Mouse (Mus musculus) neural tube, embryonic 12.5 days (tissue): ENCODE results near the gene 4930519G04Rik. TPM values are rescaled to one million over a fixed set of nuclear protein-coding genes. Genes with fewer than 3 reads are reported as not detected.
"Not testable (repeated sequence)": the region's sequence is repeated elsewhere in the genome, so short reads cannot be mapped to it uniquely, and the experiment has no call there.

Source experiments
- ATAC-seq: fragments of 200-750 bp; cut with Nextera tagmentation; 2 replicates; pipeline ENCODE4 v1.8.0; 2017; ENCODE audit warnings: low read depth, mild to moderate bottlenecking, moderate TSS enrichment, moderate library complexity; ENCODE audit not compliant: low FRiP score
- H3K27ac ChIP-seq: fragments of 300-500 bp; sonication (generic); 2 replicates; pipeline ENCODE4 v1.5.1; 2016
- H3K27me3 ChIP-seq: fragments of 300-500 bp; sonication (generic); replicated peaks from 2 replicates; pipeline ENCODE4 v1.6.1; 2016; ENCODE audit warnings: mild to moderate bottlenecking
- H3K36me3 ChIP-seq: fragments of 300-500 bp; sonication (generic); 2 replicates; pipeline ENCODE4 v1.6.1; 2016; ENCODE audit warnings: mild to moderate bottlenecking
- H3K4me1 ChIP-seq: fragments of 300-500 bp; sonication (generic); 2 replicates; pipeline ENCODE4 v1.6.1; 2016
- H3K4me2 ChIP-seq: fragments of 300-500 bp; sonication (generic); replicated peaks from 2 replicates; pipeline ENCODE4 v1.6.1; 2016; ENCODE audit warnings: mild to moderate bottlenecking
- H3K4me3 ChIP-seq: fragments of 300-500 bp; sonication (generic); 2 replicates; pipeline ENCODE4 v1.5.1; 2016
- H3K9ac ChIP-seq: fragments of 300-500 bp; sonication (generic); 2 replicates; pipeline ENCODE4 v1.6.1; 2016; ENCODE audit warnings: mild to moderate bottlenecking
- H3K9me3 ChIP-seq: fragments of 300-500 bp; sonication (generic); 2 replicates; pipeline ENCODE4 v1.6.1; 2016; ENCODE audit warnings: mild to moderate bottlenecking
- WGBS: fragments of 180-500 bp; shearing (Covaris S2); methylation state at CpG from one replicate; pipeline ENCODE4 v1.1.7; 2016; 5-methylcytosine and 5-hydroxymethylcytosine counted together
- polyA plus RNA-seq: library from polyadenylated mRNA; unstranded; fragments of >200 nt; fragmentation: Nextera tagmentation; extraction: Ambion mirVana; gene quantifications from 2 replicates; pipeline ENCODE4 v1.2.1, GENCODE M21; 2016

Gene 4930519G04Rik
- polyA plus RNA-seq, 1 experiment from 2014 or later, result not detected

DNA sequence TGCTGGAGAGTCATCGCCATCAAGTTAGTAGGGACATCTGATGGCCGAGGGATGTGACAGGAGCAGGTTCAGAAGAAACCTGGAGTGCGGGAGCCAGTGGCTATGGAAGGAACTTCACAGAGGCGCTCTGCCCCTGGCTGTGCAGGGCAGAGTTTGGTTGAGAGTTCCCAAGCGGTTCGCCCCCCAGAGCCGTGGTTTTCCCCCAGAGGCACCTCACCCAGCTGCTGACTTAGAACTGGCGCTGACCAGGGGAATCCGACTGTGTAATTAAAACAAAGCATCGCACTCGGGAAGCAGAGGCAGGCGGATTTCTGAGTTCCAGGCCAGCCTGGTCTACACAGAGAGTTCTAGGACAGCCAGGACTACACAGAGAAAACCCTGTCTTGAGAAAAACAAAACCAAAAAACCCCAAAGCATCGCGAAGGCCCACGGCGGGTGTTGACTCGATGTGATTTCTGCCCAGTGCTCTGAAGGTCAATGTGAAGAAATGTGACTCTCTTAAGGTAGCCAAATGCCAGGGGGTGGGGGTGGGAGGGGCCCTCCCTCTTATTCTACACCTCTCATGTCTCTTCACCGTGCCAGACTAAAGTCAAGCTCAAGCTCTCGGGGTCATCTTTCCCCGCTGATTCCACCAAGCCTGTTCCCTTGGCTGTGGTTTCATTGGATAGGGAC is 1.8 kb upstream of the 4930519G04Rik start:
- ATAC-seq, result no peak
- no peaks in the 10 kb centered on the region for H3K36me3 ChIP-seq
- no peaks in the 10 kb centered on the region for H3K9me3 ChIP-seq
- H3K9ac ChIP-seq, result no peak overlapping the region
- no peak overlapping the region for H3K27ac ChIP-seq
- H3K4me1 ChIP-seq, result no peaks in the 10 kb centered on the region
- H3K4me3 ChIP-seq, result no peak overlapping the region
- H3K27me3 ChIP-seq, result no peaks in the 10 kb centered on the region
- 91% methylated on average over 20 of the region's 20 CpGs for WGBS
- H3K4me2 ChIP-seq, result no peak overlapping the region

- Histone ChIP-seq H3K4me3 (peak within 1 kb of the TSS; percentile 24; the same call in 1 of the 2 replicates), H3K4me2 (peak within 1 kb of the TSS; percentile 66), H3K27ac (no peak within 1 kb of the TSS), H3K27me3 (no peaks in the 10 kb centered on the region), H3K9ac (no peak within 1 kb of the TSS), H3K9me3 (no peaks in the 10 kb centered on the region), H3K36me3 (no peaks in the 10 kb centered on the region), H3K4me1 (no peaks in the 10 kb centered on the region)
- ATAC-seq, result no peak
- WGBS, result 87% methylated on average over 12 of the region's 12 CpGs
Measured at GRCm38 (mm10) chr5:114858582-114858981, 5.1 kb downstream of the 4930519G04Rik start, which contains the start of gene Gm9936. Gm9936 (minus strand) TSS chr5:114858682.

DNA sequence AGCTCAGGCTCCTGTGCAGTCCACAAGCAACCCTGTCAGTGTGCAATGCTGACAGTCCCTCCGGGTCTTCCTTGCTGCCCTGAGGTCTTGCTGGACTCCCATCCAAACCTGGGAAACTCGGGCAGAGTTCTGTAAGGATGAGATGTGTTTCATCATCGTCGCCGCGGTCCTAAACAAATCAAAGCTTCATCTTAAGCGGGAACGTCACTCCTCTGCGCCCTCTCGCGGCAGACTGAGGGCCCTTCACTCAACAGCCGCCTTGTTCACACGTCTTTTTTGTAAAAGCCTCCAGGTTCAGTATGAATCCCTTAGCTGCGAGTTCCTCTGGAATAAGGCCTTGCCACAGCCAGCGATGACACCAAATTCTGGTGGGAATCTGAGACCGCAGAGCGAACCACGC is 5.8 kb downstream of the 4930519G04Rik start:
- peak overlapping the region; percentile 66 for H3K4me2 ChIP-seq
- no peak for ATAC-seq
- no peaks in the 10 kb centered on the region for H3K9me3 ChIP-seq
- peak overlapping the region; percentile 24; the same call in 1 of the 2 replicates for H3K4me3 ChIP-seq
- no peaks in the 10 kb centered on the region for H3K36me3 ChIP-seq
- no peaks in the 10 kb centered on the region for H3K4me1 ChIP-seq
- 6% methylated on average over 18 of the region's 18 CpGs for WGBS
- no peak overlapping the region for H3K27ac ChIP-seq
- H3K9ac ChIP-seq, result no peak overlapping the region
- H3K27me3 ChIP-seq, result no peaks in the 10 kb centered on the region

- Histone ChIP-seq H3K4me3 (no peak overlapping the region), H3K27me3 (no peaks in the 10 kb centered on the region), H3K9ac (no peak overlapping the region), H3K4me2 (no peak overlapping the region), H3K4me1 (no peaks in the 10 kb centered on the region), H3K27ac (no peak overlapping the region), H3K9me3 (no peaks in the 10 kb centered on the region), H3K36me3 (no peaks in the 10 kb centered on the region)
- 76% methylated on average over 6 of the region's 6 CpGs for WGBS
- no peak for ATAC-seq
Measured at GRCm38 (mm10) chr5:114861730-114862129, 8.3 kb downstream of the 4930519G04Rik start.

- H3K9me3 ChIP-seq, result peaks cover 14% of the 10 kb centered on the region
- no peaks in the 10 kb centered on the region for H3K4me1 ChIP-seq
- WGBS, result 85% methylated on average over 7 of the region's 7 CpGs
- no peaks in the 10 kb centered on the region for H3K36me3 ChIP-seq
- H3K27me3 ChIP-seq, result no peaks in the 10 kb centered on the region
- no peak for ATAC-seq
- no peak overlapping the region for H3K4me3 ChIP-seq
- H3K27ac ChIP-seq, result no peak overlapping the region
- no peak overlapping the region for H3K9ac ChIP-seq
- H3K4me2 ChIP-seq, result no peak overlapping the region
Measured at GRCm38 (mm10) chr5:114864813-114865212, 11.3 kb downstream of the 4930519G04Rik start.

DNA sequence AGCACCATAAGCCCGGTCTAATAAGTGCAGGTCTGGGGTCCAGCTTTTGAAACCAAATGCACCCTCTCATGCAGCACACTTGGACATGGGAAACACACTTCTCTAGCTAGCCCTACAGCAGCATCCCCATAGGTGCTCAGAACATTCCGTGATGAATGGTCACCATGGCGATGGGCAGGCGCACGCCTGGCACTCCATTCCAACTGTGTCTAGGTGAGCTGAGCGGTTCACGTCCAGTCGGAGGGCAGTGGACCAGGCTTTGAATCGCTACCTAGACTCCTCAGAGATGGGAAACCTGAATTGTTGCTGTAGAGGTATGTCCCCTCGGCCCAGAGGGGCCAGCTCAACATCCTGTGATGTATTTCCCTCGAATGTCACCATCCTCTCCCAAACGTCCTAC is 11.8 kb downstream of the 4930519G04Rik start:
- H3K27ac ChIP-seq, result no peak overlapping the region
- WGBS, result 88% methylated on average over 12 of the region's 12 CpGs
- H3K4me3 ChIP-seq, result no peak overlapping the region
- H3K36me3 ChIP-seq, result no peaks in the 10 kb centered on the region
- H3K4me1 ChIP-seq, result no peaks in the 10 kb centered on the region
- no peaks in the 10 kb centered on the region for H3K27me3 ChIP-seq
- H3K9ac ChIP-seq, result no peak overlapping the region
- no peak overlapping the region for H3K4me2 ChIP-seq
- ATAC-seq, result no peak
- H3K9me3 ChIP-seq, result peaks cover 14% of the 10 kb centered on the region

DNA sequence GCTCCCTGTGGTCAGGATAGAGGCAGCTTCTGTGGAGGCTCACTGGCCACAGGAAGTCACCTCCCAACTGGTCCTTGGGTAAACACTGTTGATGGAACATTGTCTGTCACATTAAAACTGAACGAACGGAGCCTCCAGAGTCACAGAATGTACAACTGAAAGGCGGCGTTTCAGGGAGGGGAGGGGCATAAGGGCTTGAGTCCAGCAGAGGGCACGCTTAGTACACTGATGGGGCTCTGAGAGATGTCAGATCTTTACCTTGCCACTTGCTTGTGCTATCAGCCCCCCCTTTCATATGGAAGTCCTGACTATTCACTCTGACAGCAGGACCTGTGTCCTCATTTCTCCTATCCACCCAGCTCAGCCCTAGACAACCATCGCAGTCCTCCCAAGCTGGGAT is 22.4 kb downstream of the 4930519G04Rik start:
- Histone ChIP-seq H3K9ac (no peak overlapping the region), H3K4me2 (no peak overlapping the region), H3K36me3 (no peaks in the 10 kb centered on the region), H3K9me3 (no peaks in the 10 kb centered on the region), H3K27ac (no peak overlapping the region), H3K4me3 (no peak overlapping the region), H3K4me1 (peaks cover 6% of the 10 kb centered on the region), H3K27me3 (no peaks in the 10 kb centered on the region)
- WGBS, result 67% methylated on average over 6 of the region's 6 CpGs
- no peak for ATAC-seq

DNA sequence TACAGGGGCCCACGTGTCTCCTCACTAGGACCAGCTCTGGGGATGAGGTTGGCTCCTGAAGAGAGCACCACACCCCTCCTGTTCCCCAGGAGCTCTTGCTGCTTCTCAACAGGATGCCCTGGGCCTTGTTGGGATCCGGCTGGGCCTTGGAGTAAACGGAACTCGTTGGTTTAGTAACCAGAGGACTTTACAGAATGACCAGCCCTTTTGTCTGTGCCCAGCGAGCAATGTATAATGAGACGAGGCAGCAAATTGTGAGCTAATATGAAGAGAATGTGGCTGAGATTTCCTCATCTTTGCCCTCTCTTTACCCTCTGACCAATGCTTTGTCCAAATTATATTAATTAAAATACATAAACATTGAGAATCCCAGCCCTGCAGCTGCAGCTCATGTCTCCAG is 22.9 kb downstream of the 4930519G04Rik start:
- H3K4me2 ChIP-seq, result no peak overlapping the region
- no peaks in the 10 kb centered on the region for H3K36me3 ChIP-seq
- no peaks in the 10 kb centered on the region for H3K27me3 ChIP-seq
- ATAC-seq, result no peak
- 37% methylated on average over 6 of the region's 6 CpGs for WGBS
- no peak overlapping the region for H3K4me3 ChIP-seq
- peaks cover 6% of the 10 kb centered on the region for H3K4me1 ChIP-seq
- H3K9ac ChIP-seq, result no peak overlapping the region
- H3K27ac ChIP-seq, result no peak overlapping the region
- no peaks in the 10 kb centered on the region for H3K9me3 ChIP-seq

DNA sequence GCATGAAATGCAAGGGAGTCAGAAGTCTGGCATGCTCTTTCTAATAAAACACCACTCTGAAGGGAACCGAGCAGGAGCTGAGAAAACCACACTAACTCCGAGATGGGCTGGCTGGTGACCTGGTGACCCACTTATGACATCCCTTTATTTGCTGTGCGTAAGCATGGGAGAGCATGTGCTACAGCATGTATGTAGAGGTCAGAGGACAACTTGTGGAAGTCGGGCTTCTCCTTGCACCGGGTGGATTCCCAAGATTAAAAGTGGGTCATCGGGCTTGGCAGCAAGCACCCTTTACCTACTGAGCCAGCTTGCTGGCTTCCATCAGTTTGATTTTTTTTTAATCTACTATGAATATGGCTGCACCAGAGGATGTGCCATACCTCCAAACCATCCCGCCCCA is 24.0 kb downstream of the 4930519G04Rik start:
- H3K27me3 ChIP-seq, result no peaks in the 10 kb centered on the region
- H3K36me3 ChIP-seq, result no peaks in the 10 kb centered on the region
- 71% methylated on average over 7 of the region's 7 CpGs for WGBS
- no peak overlapping the region for H3K27ac ChIP-seq
- ATAC-seq, result no peak
- no peak overlapping the region for H3K9ac ChIP-seq
- no peak overlapping the region for H3K4me3 ChIP-seq
- H3K4me2 ChIP-seq, result no peak overlapping the region
- peaks cover 6% of the 10 kb centered on the region for H3K4me1 ChIP-seq
- H3K9me3 ChIP-seq, result no peaks in the 10 kb centered on the region

DNA sequence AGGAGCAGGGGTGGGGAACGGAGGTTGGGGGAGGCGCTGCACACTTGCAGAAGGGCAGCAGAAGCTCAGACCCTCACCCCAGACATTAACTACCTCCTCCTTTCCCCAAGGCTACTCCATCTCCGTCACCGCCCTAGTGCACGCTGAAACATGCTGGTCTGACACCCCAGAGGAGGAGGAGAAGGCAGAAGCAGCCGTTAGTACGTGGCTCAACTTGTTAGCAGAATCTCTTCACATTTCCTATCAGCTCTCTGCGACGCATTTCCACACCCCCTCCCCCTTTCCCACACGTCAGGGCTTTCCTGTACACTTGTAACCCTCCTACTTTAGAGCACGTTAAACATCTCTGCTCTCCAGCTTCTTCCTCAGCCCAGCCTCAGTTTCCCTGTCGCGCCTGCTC is 25.9 kb downstream of the 4930519G04Rik start:
- Histone ChIP-seq H3K4me1 (peaks cover 6% of the 10 kb centered on the region), H3K9me3 (no peaks in the 10 kb centered on the region), H3K9ac (no peak overlapping the region), H3K4me2 (no peak overlapping the region), H3K27me3 (no peaks in the 10 kb centered on the region), H3K4me3 (no peak overlapping the region), H3K27ac (no peak overlapping the region), H3K36me3 (no peaks in the 10 kb centered on the region)
- ATAC-seq, result no peak
- WGBS, result 75% methylated on average over 13 of the region's 13 CpGs

DNA sequence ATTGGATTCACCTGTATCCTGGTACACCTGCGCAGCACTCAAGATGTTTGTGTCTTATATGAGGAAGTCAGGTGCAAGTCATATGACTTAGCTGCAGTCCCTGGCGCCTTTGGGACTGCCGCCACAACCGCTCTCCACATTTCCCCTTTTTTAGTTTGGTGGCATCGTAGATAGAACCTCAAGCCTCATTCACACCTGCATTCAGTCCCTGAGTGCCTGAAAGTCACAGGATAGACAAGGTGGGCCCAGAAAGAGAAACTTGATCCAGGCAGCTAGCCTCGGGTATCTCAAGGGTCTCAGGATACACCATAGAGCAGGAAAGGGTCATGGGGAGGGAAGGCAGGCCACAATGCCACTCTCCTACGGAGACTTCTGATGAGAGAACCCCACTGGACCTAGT is 28.9 kb downstream of the 4930519G04Rik start:
- not testable (repeated sequence) for H3K27ac ChIP-seq, H3K4me3 ChIP-seq, H3K4me1 ChIP-seq, H3K9me3 ChIP-seq, H3K27me3 ChIP-seq, H3K4me2 ChIP-seq, H3K36me3 ChIP-seq, ATAC-seq, H3K9ac ChIP-seq
- 85% methylated on average over 6 of the region's 7 CpGs for WGBS

DNA sequence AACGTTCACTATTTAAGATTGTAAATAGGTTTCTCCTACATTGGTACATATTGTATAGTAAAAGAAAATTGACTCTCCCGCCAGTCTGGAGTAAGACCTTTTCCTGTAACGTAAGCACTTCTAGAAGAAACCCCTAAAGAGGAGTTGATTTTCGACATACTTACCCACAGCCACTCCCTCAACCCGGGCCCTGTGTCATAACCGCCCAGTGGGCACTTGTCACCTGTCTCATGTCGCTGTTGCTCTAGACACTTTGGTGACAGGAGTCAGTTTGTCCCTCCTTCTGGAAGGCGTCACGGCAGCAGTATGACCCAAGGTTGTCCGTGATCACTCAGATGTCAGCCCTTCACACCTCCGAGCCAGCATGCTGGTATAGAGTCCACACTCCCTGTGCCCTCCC is 29.6 kb downstream of the 4930519G04Rik start:
- no peak overlapping the region for H3K27ac ChIP-seq
- no peaks in the 10 kb centered on the region for H3K4me1 ChIP-seq
- H3K27me3 ChIP-seq, result no peaks in the 10 kb centered on the region
- no peak overlapping the region for H3K9ac ChIP-seq
- H3K36me3 ChIP-seq, result no peaks in the 10 kb centered on the region
- H3K9me3 ChIP-seq, result no peaks in the 10 kb centered on the region
- no peak overlapping the region for H3K4me3 ChIP-seq
- ATAC-seq, result no peak
- 87% methylated on average over 11 of the region's 11 CpGs for WGBS
- H3K4me2 ChIP-seq, result no peak overlapping the region

- no peaks in the 10 kb centered on the region for H3K4me1 ChIP-seq
- no peak for ATAC-seq
- H3K36me3 ChIP-seq, result no peaks in the 10 kb centered on the region
- no peak overlapping the region for H3K27ac ChIP-seq
- no peak overlapping the region for H3K4me3 ChIP-seq
- H3K4me2 ChIP-seq, result no peak overlapping the region
- 89% methylated on average over 6 of the region's 6 CpGs for WGBS
- H3K9me3 ChIP-seq, result no peaks in the 10 kb centered on the region
- H3K9ac ChIP-seq, result no peak overlapping the region
- no peaks in the 10 kb centered on the region for H3K27me3 ChIP-seq
Measured at GRCm38 (mm10) chr5:114886801-114887200, 33.3 kb downstream of the 4930519G04Rik start.
